Mouse (Mus musculus): ENCODE measurements at regions not wholly inside any gene's neighbourhood (a gene's known extent, or its start where the extent isn't known, plus 50 kb on each side); places are given as distances from the start of the nearest gene placed in this dataset.
A peak's percentile ranks its signal among the peaks of the same experiment; 100 is the strongest.

- H3K9ac ChIP-seq (replicated peaks; ENCODE audit: low read depth, low read length) = no peak overlapping the region
- no peaks in the 10 kb centered on the region for H3K27me3 ChIP-seq (ENCODE audit: control insufficient read depth, insufficient read depth, low read length)
- H3K9me3 ChIP-seq (ENCODE audit: control insufficient read depth, low read depth, low read length) = no peaks in the 10 kb centered on the region
- 0 out of 2 replicates have a peak, but pooled peaks cover 2% of the 10 kb centered on the region for H3K4me1 ChIP-seq (ENCODE audit: control insufficient read depth, insufficient read depth, low read length)
- H3K36me3 ChIP-seq (ENCODE audit: control insufficient read depth, insufficient read depth, low read length) = no peaks in the 10 kb centered on the region
- 1% methylated on average over 6 of the region's 6 CpGs for WGBS
- ATAC-seq (ENCODE audit: insufficient number of reproducible peaks, insufficient read depth, low FRiP score, low read depth) = no peak
- peak overlapping the region; percentile 61 for H3K4me2 ChIP-seq (replicated peaks; ENCODE audit: low read depth, low read length)
- no peak overlapping the region for H3K27ac ChIP-seq (ENCODE audit: low read length)
- H3K4me3 ChIP-seq (ENCODE audit: low read depth, low read length) = peak overlapping the region; percentile 20
Measured at GRCm38 (mm10) chr2:75055187-75055543, 229.6 kb downstream of the Mtx2 start.

DNA sequence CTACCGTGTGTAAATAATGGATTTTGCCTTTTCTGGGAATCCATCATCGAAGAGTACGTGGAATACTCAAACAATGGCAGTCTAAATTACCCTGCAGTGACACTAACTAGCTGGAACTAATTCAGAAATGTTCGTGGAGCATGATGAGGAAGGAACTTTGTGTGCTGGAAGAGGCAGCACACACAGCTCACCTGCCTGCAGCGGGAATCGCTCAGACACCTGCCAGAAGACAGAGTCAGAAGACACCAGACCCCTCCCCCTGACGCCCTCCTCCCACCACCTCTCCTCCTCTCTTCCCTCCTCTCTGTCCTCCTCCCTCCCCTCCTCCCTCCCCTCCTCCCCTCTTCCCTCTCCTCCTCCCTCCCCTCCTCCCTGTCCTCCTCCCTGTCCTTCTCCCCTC, 235.4 kb downstream of the Mtx2 start:
- H3K9me3 ChIP-seq (ENCODE audit: control insufficient read depth, low read depth, low read length) = no peaks in the 10 kb centered on the region
- peaks cover 6% of the 10 kb centered on the region; the same call in 1 of the 2 replicates for H3K4me1 ChIP-seq (ENCODE audit: control insufficient read depth, insufficient read depth, low read length)
- no peak overlapping the region for H3K4me3 ChIP-seq (ENCODE audit: low read depth, low read length)
- no peak overlapping the region for H3K4me2 ChIP-seq (replicated peaks; ENCODE audit: low read depth, low read length)
- H3K9ac ChIP-seq (replicated peaks; ENCODE audit: low read depth, low read length) = no peak overlapping the region
- no peak overlapping the region for H3K27ac ChIP-seq (ENCODE audit: low read length)
- ATAC-seq (ENCODE audit: insufficient number of reproducible peaks, insufficient read depth, low FRiP score, low read depth) = no peak
- H3K36me3 ChIP-seq (ENCODE audit: control insufficient read depth, insufficient read depth, low read length) = no peaks in the 10 kb centered on the region
- no peaks in the 10 kb centered on the region for H3K27me3 ChIP-seq (ENCODE audit: control insufficient read depth, insufficient read depth, low read length)
- WGBS = 33% methylated on average over 7 of the region's 7 CpGs

DNA sequence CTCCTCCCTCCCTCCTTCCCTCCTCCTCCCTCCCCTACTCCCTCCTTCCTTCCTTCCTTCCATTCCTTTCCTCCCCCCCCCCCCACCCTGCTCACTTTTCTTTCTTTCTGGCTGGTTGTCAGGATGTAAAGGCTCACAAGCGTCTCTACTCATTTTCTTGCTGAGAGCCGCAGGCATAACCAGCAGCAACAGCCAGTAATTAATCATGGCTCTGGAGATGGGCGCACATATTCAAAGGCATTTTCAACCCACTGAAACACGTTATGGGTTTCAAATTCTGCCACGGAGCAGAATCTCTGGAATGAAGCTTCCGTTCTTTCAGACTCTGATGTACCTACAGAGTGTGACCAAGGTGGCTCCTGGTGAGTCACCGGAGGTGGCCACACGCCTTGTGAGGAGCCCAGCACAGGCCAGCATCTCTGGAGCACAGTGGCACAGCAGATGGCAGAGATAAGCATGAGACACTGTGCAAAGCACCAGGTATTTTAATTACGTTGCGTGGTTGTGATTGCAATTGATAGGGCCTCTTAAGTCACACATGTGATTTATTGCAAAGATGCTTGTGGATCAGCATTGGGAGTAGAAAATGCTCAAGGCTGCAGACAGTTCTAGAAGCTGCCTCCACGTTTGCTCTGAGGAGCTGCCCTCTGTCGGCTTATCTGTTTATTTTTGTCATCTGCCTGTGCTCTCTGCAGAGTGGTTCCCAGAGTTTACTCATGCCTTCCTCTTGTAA, 236.0 kb downstream of the Mtx2 start:
- Histone ChIP-seq H3K4me1 (ENCODE audit: control insufficient read depth, insufficient read depth, low read length) (peaks cover 6% of the 10 kb centered on the region; the same call in 1 of the 2 replicates), H3K4me3 (ENCODE audit: low read depth, low read length) (no peak overlapping the region), H3K27ac (ENCODE audit: low read length) (no peak overlapping the region), H3K4me2 (replicated peaks; ENCODE audit: low read depth, low read length) (no peak overlapping the region), H3K9ac (replicated peaks; ENCODE audit: low read depth, low read length) (no peak overlapping the region), H3K27me3 (ENCODE audit: control insufficient read depth, insufficient read depth, low read length) (no peaks in the 10 kb centered on the region), H3K36me3 (ENCODE audit: control insufficient read depth, insufficient read depth, low read length) (no peaks in the 10 kb centered on the region), H3K9me3 (ENCODE audit: control insufficient read depth, low read depth, low read length) (no peaks in the 10 kb centered on the region)
- ATAC-seq (ENCODE audit: insufficient number of reproducible peaks, insufficient read depth, low FRiP score, low read depth) = no peak
- 28% methylated on average over 12 of the region's 12 CpGs for WGBS

GRCm38 (mm10) chr2:75062189-75062510, 236.5 kb downstream of the Mtx2 start:
- Histone ChIP-seq H3K4me3 (ENCODE audit: low read depth, low read length) (no peak overlapping the region), H3K4me1 (ENCODE audit: control insufficient read depth, insufficient read depth, low read length) (peaks cover 6% of the 10 kb centered on the region; the same call in 1 of the 2 replicates), H3K27me3 (ENCODE audit: control insufficient read depth, insufficient read depth, low read length) (no peaks in the 10 kb centered on the region), H3K9ac (replicated peaks; ENCODE audit: low read depth, low read length) (no peak overlapping the region), H3K36me3 (ENCODE audit: control insufficient read depth, insufficient read depth, low read length) (no peaks in the 10 kb centered on the region), H3K27ac (ENCODE audit: low read length) (no peak overlapping the region), H3K4me2 (replicated peaks; ENCODE audit: low read depth, low read length) (no peak overlapping the region), H3K9me3 (ENCODE audit: control insufficient read depth, low read depth, low read length) (no peaks in the 10 kb centered on the region)
- ATAC-seq (ENCODE audit: insufficient number of reproducible peaks, insufficient read depth, low FRiP score, low read depth) = no peak
- WGBS = 71% methylated on average over 7 of the region's 7 CpGs

- H3K4me1 ChIP-seq (ENCODE audit: control insufficient read depth, insufficient read depth, low read length) = peaks cover 6% of the 10 kb centered on the region; the same call in 1 of the 2 replicates
- no peak overlapping the region for H3K9ac ChIP-seq (replicated peaks; ENCODE audit: low read depth, low read length)
- H3K9me3 ChIP-seq (ENCODE audit: control insufficient read depth, low read depth, low read length) = no peaks in the 10 kb centered on the region
- no peak overlapping the region for H3K27ac ChIP-seq (ENCODE audit: low read length)
- ATAC-seq (ENCODE audit: insufficient number of reproducible peaks, insufficient read depth, low FRiP score, low read depth) = no peak
- H3K4me3 ChIP-seq (ENCODE audit: low read depth, low read length) = no peak overlapping the region
- no peaks in the 10 kb centered on the region for H3K27me3 ChIP-seq (ENCODE audit: control insufficient read depth, insufficient read depth, low read length)
- no peak overlapping the region for H3K4me2 ChIP-seq (replicated peaks; ENCODE audit: low read depth, low read length)
- 29% methylated on average over 10 of the region's 10 CpGs for WGBS
- H3K36me3 ChIP-seq (ENCODE audit: control insufficient read depth, insufficient read depth, low read length) = no peaks in the 10 kb centered on the region
Measured at GRCm38 (mm10) chr2:75064406-75065115, 239.0 kb downstream of the Mtx2 start.

- 67% methylated on average over 2 of the region's 2 CpGs for WGBS
- no peaks in the 10 kb centered on the region for H3K36me3 ChIP-seq (ENCODE audit: control insufficient read depth, insufficient read depth, low read length)
- H3K4me1 ChIP-seq (ENCODE audit: control insufficient read depth, insufficient read depth, low read length) = peaks cover 6% of the 10 kb centered on the region; the same call in 1 of the 2 replicates
- H3K4me3 ChIP-seq (ENCODE audit: low read depth, low read length) = no peak overlapping the region
- no peak overlapping the region for H3K27ac ChIP-seq (ENCODE audit: low read length)
- H3K4me2 ChIP-seq (replicated peaks; ENCODE audit: low read depth, low read length) = no peak overlapping the region
- H3K9ac ChIP-seq (replicated peaks; ENCODE audit: low read depth, low read length) = no peak overlapping the region
- no peak for ATAC-seq (ENCODE audit: insufficient number of reproducible peaks, insufficient read depth, low FRiP score, low read depth)
- no peaks in the 10 kb centered on the region for H3K27me3 ChIP-seq (ENCODE audit: control insufficient read depth, insufficient read depth, low read length)
- no peaks in the 10 kb centered on the region for H3K9me3 ChIP-seq (ENCODE audit: control insufficient read depth, low read depth, low read length)
Measured at GRCm38 (mm10) chr2:75065304-75065703, 239.7 kb downstream of the Mtx2 start.

DNA sequence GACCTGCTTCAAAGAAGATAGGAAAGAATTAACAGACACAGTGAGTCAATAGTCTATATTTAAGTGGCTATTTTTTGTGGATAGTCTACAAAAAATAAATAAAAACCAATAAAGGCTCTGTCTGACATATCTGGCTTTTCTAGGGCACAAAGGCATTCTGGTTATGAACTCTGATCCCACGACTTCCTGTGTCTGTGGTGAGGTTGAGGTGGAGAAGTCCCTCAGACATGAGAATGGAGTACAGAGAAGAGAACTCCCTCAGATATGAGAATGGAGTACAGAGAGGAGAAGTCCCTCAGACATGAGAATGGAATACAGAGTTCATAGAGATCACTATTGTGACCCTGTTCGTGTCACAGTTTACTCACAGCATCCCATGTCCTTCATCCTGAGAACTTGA, 243.7 kb downstream of the Mtx2 start:
- no peak overlapping the region for H3K27ac ChIP-seq (ENCODE audit: low read length)
- no peaks in the 10 kb centered on the region for H3K9me3 ChIP-seq (ENCODE audit: control insufficient read depth, low read depth, low read length)
- H3K4me2 ChIP-seq (replicated peaks; ENCODE audit: low read depth, low read length) = no peak overlapping the region
- H3K36me3 ChIP-seq (ENCODE audit: control insufficient read depth, insufficient read depth, low read length) = no peaks in the 10 kb centered on the region
- no peak for ATAC-seq (ENCODE audit: insufficient number of reproducible peaks, insufficient read depth, low FRiP score, low read depth)
- 0 out of 2 replicates have a peak, but pooled peaks cover 2% of the 10 kb centered on the region for H3K4me1 ChIP-seq (ENCODE audit: control insufficient read depth, insufficient read depth, low read length)
- no peaks in the 10 kb centered on the region for H3K27me3 ChIP-seq (ENCODE audit: control insufficient read depth, insufficient read depth, low read length)
- WGBS = 67% methylated on average over 2 of the region's 2 CpGs
- no peak overlapping the region for H3K4me3 ChIP-seq (ENCODE audit: low read depth, low read length)
- H3K9ac ChIP-seq (replicated peaks; ENCODE audit: low read depth, low read length) = no peak overlapping the region

- H3K27me3 ChIP-seq (ENCODE audit: control insufficient read depth, insufficient read depth, low read length) = no peaks in the 10 kb centered on the region
- no peaks in the 10 kb centered on the region for H3K36me3 ChIP-seq (ENCODE audit: control insufficient read depth, insufficient read depth, low read length)
- H3K4me1 ChIP-seq (ENCODE audit: control insufficient read depth, insufficient read depth, low read length) = no peaks in the 10 kb centered on the region
- peak overlapping the region; percentile 16; the same call in 1 of the 2 replicates for H3K27ac ChIP-seq (ENCODE audit: low read length)
- no peak overlapping the region for H3K4me3 ChIP-seq (ENCODE audit: low read depth, low read length)
- H3K4me2 ChIP-seq (replicated peaks; ENCODE audit: low read depth, low read length) = no peak overlapping the region
- H3K9me3 ChIP-seq (ENCODE audit: control insufficient read depth, low read depth, low read length) = no peaks in the 10 kb centered on the region
- WGBS = 57% methylated on average over 3 of the region's 3 CpGs
- H3K9ac ChIP-seq (replicated peaks; ENCODE audit: low read depth, low read length) = no peak overlapping the region
- ATAC-seq (ENCODE audit: insufficient number of reproducible peaks, insufficient read depth, low FRiP score, low read depth) = no peak
Measured at GRCm38 (mm10) chr2:75072021-75072420, 246.4 kb downstream of the Mtx2 start.

Measured in stomach, embryonic 14.5 days (tissue).